ENCODE assay signal across 24 mouse cellular contexts in genomic region chr10:55335997-55336396, GRCm38 (mm10).
"Had no signal": no experiment of that assay in that cellular context is flagged by ENCODE, and none has a peak within 500 bp of the region (broad histone marks: within the 10 kb centered on the region; RNA-seq: fewer than 3 reads in every experiment).

No protein-coding gene starts in this region.

- ATAC-seq: intestine, postnatal 0 days; liver, embryonic 12.5 days; midbrain, embryonic 13.5 days; midbrain, embryonic 16.5 days had no signal

- DNase-seq: kidney, postnatal 14 days; layer of hippocampus, postnatal 36 days; left cerebral cortex, postnatal 4 days; liver; lung, adult 18-20 months; lung, postnatal 10 days; lung, postnatal 36 days; retina, postnatal 1 day; right cerebral cortex, postnatal 25 days; spleen, adult 18-20 months; thymus, postnatal 25 days had no signal

- H3K9ac ChIP-seq: limb, embryonic 13.5 days; liver, embryonic 12.5 days; liver, embryonic 15.5 days; lung, embryonic 15.5 days; midbrain, embryonic 13.5 days; neural tube, embryonic 13.5 days; stomach, embryonic 15.5 days had no signal

- H3K4me2 ChIP-seq: limb, embryonic 13.5 days; liver, embryonic 12.5 days; liver, embryonic 15.5 days; lung, embryonic 15.5 days; midbrain, embryonic 13.5 days; neural tube, embryonic 13.5 days; stomach, embryonic 15.5 days had no signal

- H3K36me3 ChIP-seq: limb, embryonic 13.5 days; liver, embryonic 12.5 days; liver, embryonic 15.5 days; lung, embryonic 15.5 days; midbrain, embryonic 10.5 days; midbrain, embryonic 13.5 days; neural tube, embryonic 13.5 days; stomach, embryonic 15.5 days had no signal

- H3K27ac ChIP-seq: left cerebral cortex, adult 2 months; limb, embryonic 13.5 days; liver, embryonic 12.5 days; liver, embryonic 15.5 days; lung, embryonic 15.5 days; midbrain, embryonic 10.5 days; midbrain, embryonic 13.5 days; neural tube, embryonic 13.5 days; stomach, embryonic 15.5 days had no signal

- H3K9me3 ChIP-seq: limb, embryonic 13.5 days; liver, embryonic 12.5 days; liver, embryonic 15.5 days; lung, embryonic 15.5 days; midbrain, embryonic 10.5 days; midbrain, embryonic 13.5 days; neural tube, embryonic 13.5 days; stomach, embryonic 15.5 days had no signal

- H3K4me1 ChIP-seq: limb, embryonic 13.5 days; liver, embryonic 12.5 days; liver, embryonic 15.5 days; lung, embryonic 15.5 days; megakaryocyte, embryonic 14.5 days; midbrain, embryonic 10.5 days; midbrain, embryonic 13.5 days; neural tube, embryonic 13.5 days; stomach, embryonic 15.5 days had no signal

- H3K27me3 ChIP-seq: limb, embryonic 13.5 days; liver, embryonic 12.5 days; liver, embryonic 15.5 days; lung, embryonic 15.5 days; megakaryocyte, embryonic 14.5 days; midbrain, embryonic 13.5 days; neural tube, embryonic 13.5 days; stomach, embryonic 15.5 days had no signal

- H3K4me3 ChIP-seq: left cerebral cortex, adult 2 months; limb, embryonic 13.5 days; liver, embryonic 12.5 days; liver, embryonic 15.5 days; lung, embryonic 15.5 days; megakaryocyte, embryonic 14.5 days; midbrain, embryonic 10.5 days; midbrain, embryonic 13.5 days; myocyte; neural tube, embryonic 13.5 days; stomach, embryonic 15.5 days had no signal
